Mouse (Mus musculus) brain, adult 2 months (tissue): ENCODE measurements around the gene Smoc1.
A peak's percentile ranks its signal among the peaks of the same experiment; 100 is the strongest.

Experiments used
- DNase-seq: peaks from one replicate; pipeline ENCODE4 v3.0.0; 2011; ENCODE audit warnings: low read depth, low spot score

Gene Smoc1

GRCm38 (mm10) chr12:81126842-81127241 lies 100.2 kb downstream of the Smoc1 start:
- no peak for DNase-seq

- DNase-seq = peak; percentile 65
Observed at GRCm38 (mm10) chr12:81128693-81129092, 102.1 kb downstream of the Smoc1 start.

- peak; percentile 78 for DNase-seq
Observed at GRCm38 (mm10) chr12:81130692-81131091, 104.1 kb downstream of the Smoc1 start.

- no peak for DNase-seq
Observed at GRCm38 (mm10) chr12:81131114-81131513, 104.5 kb downstream of the Smoc1 start.

- peak; percentile 26 for DNase-seq
Observed at GRCm38 (mm10) chr12:81133055-81133665, 106.6 kb downstream of the Smoc1 start.

- no peak for DNase-seq
Observed at GRCm38 (mm10) chr12:81138217-81138616, 111.6 kb downstream of the Smoc1 start.

- no peak for DNase-seq
Observed at GRCm38 (mm10) chr12:81139463-81139862, 112.9 kb downstream of the Smoc1 start.

GRCm38 (mm10) chr12:81140594-81141328 lies 114.2 kb downstream of the Smoc1 start:
- peak; percentile 71 for DNase-seq

- DNase-seq = no peak
Observed at GRCm38 (mm10) chr12:81141329-81141711, 114.7 kb downstream of the Smoc1 start.

- DNase-seq = no peak
Observed at GRCm38 (mm10) chr12:81142231-81142630, 115.6 kb downstream of the Smoc1 start.

GRCm38 (mm10) chr12:81144201-81144600 lies 117.6 kb downstream of the Smoc1 start:
- DNase-seq = no peak

- peak; percentile 36 for DNase-seq
Observed at GRCm38 (mm10) chr12:81146417-81147180, 120.0 kb downstream of the Smoc1 start.

- DNase-seq = peak; percentile 37
Observed at GRCm38 (mm10) chr12:81147956-81148355, 121.3 kb downstream of the Smoc1 start.

GRCm38 (mm10) chr12:81150917-81151316 lies 124.3 kb downstream of the Smoc1 start:
- no peak for DNase-seq

- DNase-seq = no peak
Observed at GRCm38 (mm10) chr12:81152082-81152481, 125.5 kb downstream of the Smoc1 start.

- DNase-seq = no peak
Observed at GRCm38 (mm10) chr12:81155675-81156074, 129.1 kb downstream of the Smoc1 start.

GRCm38 (mm10) chr12:81156841-81157240 lies 130.2 kb downstream of the Smoc1 start:
- no peak for DNase-seq

- DNase-seq = no peak
Observed at GRCm38 (mm10) chr12:81159947-81160346, 133.3 kb downstream of the Smoc1 start.

- no peak for DNase-seq
Observed at GRCm38 (mm10) chr12:81160425-81160824, 133.8 kb downstream of the Smoc1 start.

- DNase-seq = peak; percentile 44
Observed at GRCm38 (mm10) chr12:81160831-81161230, 134.2 kb downstream of the Smoc1 start.

GRCm38 (mm10) chr12:81161282-81161681 lies 134.7 kb downstream of the Smoc1 start:
- DNase-seq = no peak

- DNase-seq = no peak
Observed at GRCm38 (mm10) chr12:81163131-81163530, 136.5 kb downstream of the Smoc1 start.
